Mouse (Mus musculus): Measurements from ENCODE around the gene Pgghg.

Gene Pgghg

DNA sequence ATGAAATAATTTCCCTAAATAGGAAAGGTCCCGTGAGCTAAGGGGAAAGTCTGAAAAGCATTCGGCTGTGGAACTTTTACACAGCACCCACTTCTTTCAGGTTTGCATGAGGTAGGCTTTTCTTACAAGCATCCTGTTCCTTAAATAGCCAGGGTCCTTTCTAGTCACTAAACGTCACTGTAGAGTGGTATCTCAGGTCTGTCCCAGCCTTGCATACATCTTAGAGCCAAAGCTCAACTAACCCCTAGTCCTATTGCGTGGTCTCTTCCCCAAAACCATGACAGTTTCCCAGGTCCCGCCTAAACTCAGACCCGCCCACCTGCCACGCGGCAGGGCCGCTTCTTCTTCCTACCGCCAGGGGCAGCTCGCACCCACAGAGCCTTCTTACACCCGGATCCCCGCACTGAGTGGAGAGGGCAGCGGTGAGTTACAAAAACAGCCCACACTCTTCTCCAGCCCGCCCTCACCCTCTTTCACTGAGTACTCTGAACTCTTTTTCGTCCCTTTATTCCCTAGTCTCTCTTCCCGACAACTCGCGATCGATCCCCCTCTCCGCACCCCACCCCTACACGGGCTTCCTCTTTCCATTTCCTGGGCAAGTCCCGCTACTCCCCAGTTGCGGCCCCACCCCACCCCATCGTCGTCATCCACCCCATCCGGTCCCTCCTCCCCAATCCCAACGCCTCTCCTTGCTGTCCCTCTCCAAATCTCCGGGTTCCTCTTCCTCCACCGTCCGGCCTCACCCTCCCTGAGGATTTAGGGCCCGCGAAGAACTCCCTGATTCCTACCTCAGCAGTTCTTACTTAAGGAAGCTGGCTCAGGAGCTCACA, at the start of gene Pgghg:
Gene Pgghg (plus strand): TSS at position 170 of the 830 bp plus-strand sequence.
- peak; percentile 89 for DNase-seq

DNA sequence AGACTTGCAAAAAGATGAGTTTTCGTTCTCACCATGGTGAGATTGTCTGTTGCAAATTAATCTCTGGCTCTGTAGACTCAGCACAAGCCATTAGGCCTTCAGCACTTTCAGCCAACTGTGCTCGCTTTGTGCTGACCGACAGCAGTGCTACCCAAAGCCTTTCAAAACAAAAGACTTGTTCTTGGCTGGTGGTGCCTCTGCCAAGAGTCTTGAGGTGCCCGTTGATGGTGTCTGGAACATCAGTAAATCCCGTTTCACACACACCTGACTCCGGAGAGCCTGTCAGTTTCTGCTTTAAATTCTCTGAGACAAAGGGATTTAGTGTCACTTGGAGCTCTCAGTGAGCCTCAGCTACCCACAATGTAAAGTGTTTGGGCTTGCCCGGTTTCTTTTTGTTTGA, 47.2 kb upstream of the Pgghg start:
- no peak for DNase-seq

DNA sequence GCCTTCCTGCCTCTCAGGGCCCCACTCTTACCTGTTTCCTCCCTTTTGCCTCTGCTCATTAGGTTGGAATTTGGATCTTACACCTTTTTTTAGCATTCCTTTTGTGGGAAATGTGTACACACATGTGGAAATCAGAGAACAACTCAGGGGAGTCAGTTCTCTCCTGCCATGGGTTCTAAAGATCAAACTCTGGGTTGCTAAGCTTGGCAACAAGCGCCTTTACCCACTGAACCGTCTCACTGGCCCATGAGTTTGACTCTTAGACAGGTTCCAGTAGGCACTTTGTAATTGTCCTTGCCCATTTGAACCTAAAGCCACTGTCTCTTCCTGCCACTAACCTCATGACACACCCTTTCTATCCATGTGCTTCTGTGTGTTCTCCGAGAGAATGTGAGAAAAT, 46.6 kb upstream of the Pgghg start:
- DNase-seq, result no peak

DNA sequence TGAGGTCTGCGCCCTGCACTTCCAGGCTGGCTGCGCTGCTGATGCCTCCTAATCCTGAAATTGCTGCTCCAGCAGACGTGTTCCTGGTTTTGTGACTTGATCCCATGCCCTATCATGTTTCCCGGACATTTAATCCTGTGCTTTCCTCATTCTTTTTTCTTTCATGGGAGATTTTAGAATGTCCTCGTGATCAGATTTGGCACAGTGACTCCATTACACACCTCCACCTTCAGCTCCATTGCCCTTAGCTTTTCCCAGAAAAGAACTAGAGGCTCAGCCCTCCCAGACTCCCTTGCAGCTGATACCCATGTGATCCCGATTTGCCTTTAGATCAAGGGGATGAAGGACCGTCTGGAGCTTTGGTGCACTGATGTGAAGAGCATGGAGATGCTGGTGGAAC, 43.3 kb upstream of the Pgghg start:
- no peak for DNase-seq

DNA sequence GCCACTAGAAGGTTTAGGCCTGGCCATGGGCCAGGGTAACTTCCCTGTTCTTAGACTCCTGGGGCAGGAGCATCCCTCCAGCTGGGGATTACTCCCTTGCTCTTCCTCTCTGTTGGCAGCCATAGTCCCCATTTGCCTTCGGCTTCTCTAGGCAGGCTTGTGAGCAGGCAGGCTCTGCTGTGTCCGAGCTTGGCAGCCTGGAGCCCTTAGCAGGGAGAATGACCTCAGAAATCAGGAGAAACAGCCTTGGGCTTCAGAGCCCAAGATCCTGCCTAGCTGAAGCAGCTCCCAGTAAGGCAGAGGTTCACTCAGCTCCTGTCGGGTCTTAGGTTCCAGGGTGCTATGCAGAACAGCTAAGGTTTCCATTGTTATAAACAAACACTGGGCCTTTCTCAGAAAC, 42.1 kb upstream of the Pgghg start:
- no peak for DNase-seq

DNA sequence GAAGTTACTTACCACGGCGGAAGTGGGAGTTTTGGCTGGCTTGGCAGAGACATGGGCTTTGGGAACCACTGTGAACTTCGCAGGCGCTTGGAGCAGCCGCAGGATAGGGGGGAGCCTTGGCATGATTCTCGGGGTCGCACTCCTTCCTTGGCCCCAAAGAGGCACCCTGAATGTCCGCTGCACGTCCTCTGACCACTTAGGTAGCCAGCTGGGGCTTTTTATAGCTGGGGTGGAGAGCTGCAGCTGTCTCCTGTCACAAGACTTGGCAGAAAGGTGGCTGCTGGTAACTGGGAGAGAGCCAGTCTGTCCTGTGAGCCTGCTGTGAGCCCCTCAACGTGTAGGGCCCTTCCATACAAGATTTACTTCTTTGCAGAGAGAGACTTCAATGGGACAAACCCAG, 41.0 kb upstream of the Pgghg start, which contains the start of gene Cox8b:
Gene Cox8b (minus strand): TSS at position 227 of the 400 bp plus-strand sequence.
- no peak for DNase-seq

DNA sequence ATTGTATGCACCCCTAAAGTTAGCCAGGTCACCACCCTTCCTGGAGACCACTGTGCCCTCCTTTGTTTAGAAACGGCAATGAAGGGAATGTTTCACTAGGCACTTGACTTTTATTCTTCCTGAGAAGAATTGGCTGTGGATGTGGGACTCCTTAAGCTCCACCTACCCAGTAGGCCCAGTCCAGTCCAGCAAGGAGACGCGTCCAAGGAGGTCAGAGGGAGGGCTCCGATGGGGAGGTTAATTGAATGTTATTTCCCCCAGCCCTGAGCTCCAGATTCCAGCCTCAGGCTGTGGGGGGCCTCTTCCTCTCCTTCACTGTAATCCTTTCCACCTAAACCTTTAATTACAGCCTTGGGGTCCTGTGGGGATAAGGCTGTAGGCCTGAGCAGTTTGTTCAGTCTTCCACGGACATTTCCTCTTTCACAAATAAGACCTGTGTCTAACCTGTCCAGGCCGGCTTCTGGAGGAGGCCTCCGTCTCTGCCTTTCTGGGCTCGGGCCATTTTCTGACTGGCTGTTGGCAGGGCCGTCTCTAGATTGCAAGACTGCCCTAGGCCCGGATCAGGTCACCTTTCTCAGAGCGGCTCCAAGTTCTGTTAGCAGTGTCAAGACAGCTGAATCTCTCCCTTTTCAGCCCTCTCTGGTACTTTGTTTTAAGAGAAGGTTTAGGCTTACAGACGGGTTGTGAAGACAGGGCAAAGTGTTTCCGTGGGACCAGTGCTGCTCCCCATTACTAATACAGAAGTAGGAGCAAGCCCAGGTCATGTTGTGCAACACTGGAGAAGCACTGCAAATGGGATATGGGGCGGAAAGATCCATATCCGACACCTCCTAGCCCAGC, 38.9 kb upstream of the Pgghg start:
- DNase-seq, result peak; percentile 29

DNA sequence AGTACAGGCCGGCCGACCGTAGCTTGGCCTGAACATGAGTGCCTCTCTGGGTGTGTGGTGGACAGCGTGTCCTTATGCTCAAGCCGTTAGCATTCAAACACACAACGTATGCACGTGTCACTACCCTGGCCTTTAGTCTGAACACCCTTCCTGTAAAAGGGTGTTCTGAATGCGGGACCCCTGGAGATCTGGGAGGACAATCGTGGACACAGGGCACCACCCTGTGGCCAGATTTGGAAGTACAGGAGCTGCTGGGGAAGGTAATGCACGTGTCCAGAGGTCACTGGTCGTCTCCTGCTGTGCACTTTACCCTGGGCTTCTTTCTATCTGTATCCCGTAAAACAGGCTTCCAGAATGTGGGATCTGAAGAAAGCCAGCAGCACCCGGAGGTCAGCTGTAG, 38.0 kb upstream of the Pgghg start:
- DNase-seq, result peak; percentile 87

DNA sequence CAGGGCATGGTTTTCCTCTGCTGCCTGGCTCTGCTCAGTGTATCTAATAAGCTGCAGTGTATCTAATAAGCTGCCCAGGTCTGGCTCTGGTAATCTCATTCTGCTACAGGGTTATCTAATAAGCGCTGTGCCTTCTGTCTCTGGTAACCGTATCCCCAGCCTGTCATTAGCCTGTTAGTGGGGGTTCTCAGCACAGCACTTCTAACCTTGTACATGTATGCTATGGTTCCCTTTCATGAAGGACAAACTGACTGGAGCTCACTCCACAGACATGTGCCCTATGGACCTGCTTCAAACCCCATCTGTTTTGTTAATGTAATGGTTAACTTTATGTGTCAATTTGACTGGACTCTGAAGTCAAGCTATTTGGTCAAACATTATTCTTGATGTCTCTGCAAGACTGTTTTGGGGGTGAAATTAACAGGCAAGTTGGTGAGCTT, 35.5 kb upstream of the Pgghg start:
- DNase-seq, result no peak

DNA sequence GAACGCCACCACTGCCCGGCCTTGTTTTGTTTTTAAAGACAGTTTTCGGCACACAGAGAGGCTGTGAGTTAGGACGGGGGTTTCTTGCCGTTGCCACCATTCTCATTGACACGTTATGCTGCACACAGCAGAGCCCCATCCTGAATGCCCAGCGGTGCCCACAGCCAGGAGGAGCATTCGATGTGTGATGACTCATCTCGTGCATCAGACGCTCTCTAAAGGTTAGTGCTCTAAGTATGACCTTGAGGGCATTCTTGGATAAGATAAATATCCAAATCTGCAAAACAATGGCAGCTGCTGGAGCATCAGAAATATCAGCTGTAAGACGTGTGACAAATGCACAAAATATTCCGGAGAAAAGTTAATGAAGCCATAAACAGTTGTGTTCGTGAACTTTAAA, 34.1 kb upstream of the Pgghg start:
- DNase-seq, result no peak

DNA sequence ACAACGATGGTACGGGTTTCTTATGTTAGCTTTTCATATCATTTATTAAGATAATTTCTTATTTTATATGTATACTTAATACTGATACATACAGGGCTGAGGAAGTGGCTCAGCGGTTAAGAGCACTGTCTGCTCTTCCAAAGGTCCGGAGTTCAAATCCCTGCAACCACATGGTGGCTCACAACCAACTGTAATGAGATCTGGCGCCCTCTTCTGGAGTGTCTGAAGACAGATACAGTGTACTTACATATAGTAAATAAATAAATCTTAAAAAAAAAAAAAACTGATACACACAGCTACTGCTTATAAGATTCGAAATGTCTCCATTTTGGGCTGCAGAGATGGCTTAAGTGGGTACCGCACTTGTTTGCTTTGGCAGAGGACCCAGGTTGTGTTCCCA, 33.5 kb upstream of the Pgghg start:
- DNase-seq, result no peak

DNA sequence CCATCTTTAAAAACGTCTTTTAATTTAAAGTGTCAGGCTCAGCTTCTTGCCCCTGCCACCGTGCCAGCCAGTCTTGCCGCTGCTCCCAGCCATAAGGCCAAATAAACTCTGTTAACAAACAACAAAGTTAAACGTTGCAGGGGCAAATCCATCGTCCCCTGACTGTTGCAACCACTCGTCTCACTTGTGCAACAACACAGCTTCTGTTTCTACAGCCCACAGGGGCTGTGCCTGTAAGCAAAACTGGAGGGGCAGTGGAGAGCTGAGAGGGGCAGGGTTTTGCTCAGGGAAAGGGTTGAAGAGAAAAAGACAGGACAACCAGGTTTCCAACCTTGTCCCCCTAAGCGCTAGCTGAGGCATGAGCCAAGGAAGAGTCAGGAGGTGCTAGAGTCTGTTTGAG, 33.0 kb upstream of the Pgghg start:
- DNase-seq, result no peak

DNA sequence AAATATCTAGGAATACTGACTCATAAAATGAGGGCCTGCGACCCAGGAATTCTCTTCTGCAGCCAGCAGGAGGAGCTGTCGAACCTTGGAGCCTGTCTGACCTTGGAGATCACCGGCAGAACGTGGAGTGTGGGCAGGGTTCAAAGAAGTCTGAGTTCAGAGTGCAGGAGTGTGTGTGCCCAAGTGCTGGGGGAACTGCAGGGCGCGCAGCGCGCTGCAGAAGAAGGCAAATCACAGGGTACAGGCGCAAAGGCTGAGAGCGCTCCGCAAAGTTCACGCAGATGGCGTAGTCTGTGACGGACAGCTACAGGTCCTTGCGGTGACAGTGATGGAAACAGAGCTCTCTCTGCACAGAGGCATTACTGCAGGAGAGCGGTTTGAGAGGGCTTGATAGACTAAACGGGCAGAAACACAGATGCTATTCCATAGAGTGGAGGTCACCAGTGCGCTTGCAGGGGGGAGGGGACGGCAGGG, 32.5 kb upstream of the Pgghg start:
- DNase-seq, result peak; percentile 83

DNA sequence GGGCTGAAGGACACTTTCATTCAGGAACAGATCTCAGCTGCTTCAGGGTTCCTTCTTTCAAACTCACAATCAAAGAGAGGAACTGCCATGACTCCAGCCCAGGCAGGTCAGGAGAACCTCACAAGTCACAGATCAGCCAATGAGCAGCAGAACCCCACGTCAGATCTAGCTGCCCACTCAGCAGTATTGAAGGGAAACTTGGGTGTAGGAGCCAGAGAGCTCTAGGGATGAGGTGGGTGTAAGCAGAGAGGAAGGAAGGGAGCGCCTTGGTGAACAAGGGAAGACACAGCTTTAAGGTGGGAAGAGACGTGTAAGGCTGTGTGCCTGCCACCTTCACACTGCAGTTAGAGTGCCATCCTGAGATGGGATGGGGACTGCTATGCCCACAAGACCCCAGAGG, 28.9 kb upstream of the Pgghg start:
- DNase-seq, result no peak

DNA sequence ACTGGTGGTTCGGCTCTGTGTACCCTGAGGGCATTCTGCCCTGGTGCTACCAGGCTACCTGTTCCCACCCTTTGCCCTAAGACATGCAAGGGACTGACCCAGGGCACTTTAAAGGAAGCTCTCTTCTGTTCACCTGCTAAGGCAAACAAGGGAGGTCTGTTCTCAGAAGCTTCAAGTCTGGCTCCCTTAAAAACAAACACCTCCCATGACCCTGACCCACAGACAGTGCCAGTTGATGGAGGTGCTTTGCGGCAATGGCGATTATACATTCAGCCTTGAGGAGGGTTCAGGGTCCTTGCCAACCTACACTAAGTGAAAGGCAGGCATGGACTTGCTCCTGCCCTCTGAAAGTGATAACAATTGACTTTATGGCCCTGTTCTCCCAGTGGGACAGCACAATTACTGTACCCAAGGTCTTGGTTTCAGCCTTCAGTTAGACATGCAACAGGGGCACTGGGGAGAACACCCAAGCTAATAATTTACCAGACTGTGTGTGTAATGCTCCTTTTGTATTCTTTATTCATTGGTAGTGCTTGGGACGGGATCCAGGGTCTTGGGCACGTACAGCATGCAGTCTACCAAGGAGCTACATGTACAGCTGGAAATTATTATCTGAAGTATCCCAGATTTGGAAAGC, 28.2 kb upstream of the Pgghg start:
- no peak for DNase-seq

DNA sequence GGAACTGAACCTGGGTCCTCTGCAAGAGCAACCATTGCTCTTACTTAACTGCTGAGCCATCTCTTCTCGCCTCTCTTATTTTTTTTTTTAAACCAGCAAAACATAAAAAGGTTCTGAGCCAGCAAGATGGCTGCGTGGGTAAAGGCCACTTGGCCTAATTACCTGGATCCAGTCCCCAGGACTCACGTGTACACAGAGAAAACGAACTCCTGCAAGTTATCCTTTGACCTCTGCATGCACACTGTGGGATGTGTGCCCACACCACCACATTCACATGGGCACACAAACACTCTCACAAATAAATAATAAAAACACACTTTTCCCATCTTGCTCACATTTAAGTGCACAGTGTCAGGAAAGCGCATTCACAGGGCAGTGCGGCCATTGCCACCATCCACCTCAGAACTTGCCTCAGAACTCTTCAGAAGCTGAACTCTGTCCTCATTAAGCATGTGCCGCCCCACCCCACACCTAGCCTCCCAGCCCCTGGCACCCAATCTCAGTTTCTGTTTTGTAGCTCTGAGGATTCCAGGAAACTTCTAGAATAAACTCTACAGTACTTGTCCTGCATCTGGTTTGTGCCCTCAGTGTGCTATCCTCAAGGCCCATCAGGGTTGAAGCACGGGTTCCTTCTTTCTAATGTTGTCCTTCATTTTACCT, 27.0 kb upstream of the Pgghg start:
- DNase-seq, result no peak

DNA sequence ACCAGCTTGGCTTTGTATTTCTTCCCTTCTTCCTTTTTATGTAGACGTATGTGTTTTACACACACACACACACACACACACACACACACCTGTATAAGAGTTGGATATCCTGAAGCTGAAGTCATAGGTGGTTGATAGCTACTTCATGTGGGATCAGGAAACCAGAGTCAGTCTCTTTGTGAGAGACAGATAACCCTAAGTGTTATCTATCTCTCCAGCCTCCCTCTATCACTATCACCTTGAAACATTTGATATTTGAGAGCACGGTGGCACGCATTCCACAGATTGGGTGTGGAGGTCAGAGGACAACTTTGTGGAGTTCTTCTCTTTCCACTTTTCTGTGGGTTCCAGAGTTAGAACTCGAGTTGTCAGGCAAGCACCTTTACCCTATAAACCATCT, 21.3 kb upstream of the Pgghg start:
- no peak for DNase-seq

DNA sequence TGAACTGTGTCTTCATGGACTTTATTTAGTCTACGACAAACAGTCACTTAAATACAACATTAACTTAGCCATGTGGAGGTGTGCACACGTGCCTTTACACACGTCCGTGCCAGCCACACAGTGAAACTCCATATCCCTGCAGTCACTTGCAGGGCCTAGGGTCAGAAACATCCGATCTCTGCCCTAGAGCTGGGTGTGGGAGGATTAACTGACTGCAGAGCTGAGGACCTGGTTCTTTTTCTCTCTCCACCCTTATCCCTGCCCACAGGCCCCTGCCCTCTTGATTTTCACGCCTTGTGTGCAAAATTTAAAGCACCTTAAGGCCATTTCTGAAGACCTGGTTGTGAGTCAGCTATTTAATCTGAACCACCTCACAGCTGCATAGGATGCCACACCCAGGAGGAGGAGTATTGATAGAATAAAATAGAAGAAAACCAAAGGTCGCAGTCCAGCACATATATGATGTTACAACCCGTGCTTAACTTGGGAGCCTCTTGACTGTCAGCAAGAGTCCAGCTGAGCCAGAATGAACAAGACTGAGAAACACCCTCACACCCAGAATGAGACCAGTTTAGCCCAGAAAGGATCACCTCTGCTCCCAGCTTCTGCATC, 20.7 kb upstream of the Pgghg start, which contains the start of gene Nlrp6:
Gene Nlrp6 (plus strand): TSS at position 485 of the 612 bp plus-strand sequence.
- no peak for DNase-seq

DNA sequence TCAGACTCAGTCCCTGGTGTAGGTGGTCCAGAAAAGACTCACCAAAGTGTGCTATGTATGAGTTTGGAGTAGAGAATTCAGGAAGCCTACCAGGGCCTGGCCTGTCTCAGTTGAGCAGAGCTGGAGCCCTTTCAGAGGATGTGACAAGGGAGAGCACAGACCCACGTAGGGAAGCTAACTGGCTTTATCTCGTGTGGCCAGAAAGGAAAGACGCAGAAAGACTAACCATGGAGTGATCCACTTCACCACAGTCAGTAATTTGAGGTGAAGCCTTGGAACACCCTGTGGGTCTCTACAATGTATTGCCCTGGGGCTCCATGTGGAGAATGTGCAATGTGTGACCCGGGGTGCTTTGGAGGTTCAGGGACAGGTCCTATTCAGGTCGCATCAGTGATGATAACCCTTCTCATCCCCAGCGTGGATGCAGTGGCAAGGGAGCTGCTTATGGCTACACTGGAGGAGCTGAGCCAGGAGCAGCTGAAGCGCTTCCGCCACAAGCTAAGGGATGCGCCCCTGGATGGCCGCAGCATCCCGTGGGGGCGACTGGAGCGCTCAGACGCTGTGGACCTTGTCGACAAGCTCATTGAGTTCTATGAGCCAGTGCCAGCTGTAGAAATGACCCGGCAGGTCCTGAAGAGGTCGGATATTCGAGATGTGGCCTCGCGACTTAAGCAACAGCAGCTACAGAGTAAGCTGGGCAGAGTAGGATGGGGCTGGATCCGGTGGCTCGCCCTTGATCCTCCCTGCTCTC, 19.8 kb upstream of the Pgghg start:
- no peak for DNase-seq

DNA sequence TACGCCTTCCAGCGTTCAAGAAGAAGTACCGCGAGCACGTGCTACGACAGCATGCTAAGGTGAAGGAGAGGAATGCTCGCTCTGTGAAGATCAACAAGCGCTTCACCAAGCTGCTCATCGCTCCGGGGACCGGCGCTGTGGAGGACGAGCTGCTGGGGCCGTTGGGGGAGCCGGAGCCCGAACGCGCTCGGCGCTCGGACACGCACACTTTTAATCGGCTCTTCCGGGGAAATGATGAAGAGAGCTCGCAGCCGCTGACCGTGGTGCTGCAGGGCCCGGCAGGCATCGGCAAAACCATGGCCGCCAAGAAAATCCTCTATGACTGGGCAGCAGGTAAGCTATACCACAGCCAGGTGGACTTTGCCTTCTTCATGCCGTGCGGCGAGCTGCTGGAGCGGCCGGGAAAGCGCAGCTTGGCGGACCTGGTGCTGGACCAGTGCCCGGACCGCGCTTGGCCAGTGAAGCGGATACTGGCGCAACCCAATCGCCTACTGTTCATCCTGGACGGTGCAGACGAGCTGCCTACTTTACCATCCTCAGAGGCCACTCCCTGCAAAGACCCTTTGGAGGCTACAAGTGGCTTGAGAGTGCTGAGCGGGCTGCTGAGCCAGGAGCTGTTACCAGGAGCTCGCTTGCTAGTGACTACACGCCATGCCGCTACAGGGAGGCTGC, 18.7 kb upstream of the Pgghg start:
- peak; percentile 44 for DNase-seq

All from lung, postnatal 14 days (tissue).